Mouse (Mus musculus) MEL (cell line): ENCODE results near the gene Sema4f. TPM values are rescaled to one million over a fixed set of nuclear protein-coding genes. Genes with fewer than 3 reads are reported as not detected.

Experiments
- DNase-seq: peaks from one replicate; pipeline ENCODE4 v3.0.0; 2011; ENCODE audit warnings: low read depth, low spot score
- H3K27ac ChIP-seq: 2 replicates; pipeline ENCODE4 v1.5.1; 2012; ENCODE audit warnings: low read depth, mild to moderate bottlenecking, control low read depth, low read length, moderate library complexity; ENCODE audit not compliant: control insufficient read depth
- H3K27me3 ChIP-seq, 2 experiments: fragments of 150-350 bp in 1 of 2; sonication (generic) in 1 of 2; 2 replicates each; pipeline ENCODE4 v1.6.1; 2012; ENCODE audit warnings: low read length in 2 of 2, mild to moderate bottlenecking in 2 of 2, improper control_type of control experiment in 1 of 2, moderate library complexity in 1 of 2; ENCODE audit not compliant: insufficient read depth in 2 of 2, control insufficient read depth in 1 of 2
- H3K36me3 ChIP-seq, 2 experiments: 2 replicates each; pipeline ENCODE4 v1.6.1; 2012 to 2014; ENCODE audit warnings: low read length in 2 of 2, improper control_type of control experiment in 1 of 2, inconsistent platforms in 1 of 2, mild to moderate bottlenecking in 1 of 2; ENCODE audit not compliant: insufficient read depth in 2 of 2, control insufficient read depth in 1 of 2
- H3K4me1 ChIP-seq, 2 experiments: fragments of 150-350 bp in 1 of 2; sonication (generic) in 1 of 2; 2 replicates each; pipeline ENCODE4 v1.6.1; 2012; ENCODE audit warnings: low read length in 2 of 2, improper control_type of control experiment in 1 of 2, mild to moderate bottlenecking in 1 of 2; ENCODE audit not compliant: insufficient read depth in 2 of 2, control insufficient read depth in 1 of 2
- H3K4me3 ChIP-seq, 2 experiments: fragments of 150-350 bp in 1 of 2; sonication (generic) in 1 of 2; 2 replicates each; pipeline ENCODE4 v1.5.1; 2012; ENCODE audit warnings: low read depth in 2 of 2, low read length in 2 of 2, mild to moderate bottlenecking in 2 of 2, moderate library complexity in 2 of 2, control low read depth in 1 of 2, improper control_type of control experiment in 1 of 2; ENCODE audit not compliant: control insufficient read depth in 1 of 2, insufficient read depth in 1 of 2
- H3K79me2 ChIP-seq: 2 replicates; pipeline ENCODE4 v1.6.1; 2012; ENCODE audit warnings: mild to moderate bottlenecking, low read length, moderate library complexity; ENCODE audit not compliant: control insufficient read depth, poor library complexity, insufficient read depth
- H3K9ac ChIP-seq: 2 replicates; pipeline ENCODE4 v1.6.1; 2012; ENCODE audit warnings: low read depth, mild to moderate bottlenecking, control low read depth, low read length, moderate library complexity; ENCODE audit not compliant: control insufficient read depth, poor library complexity, severe bottlenecking
- H3K9me3 ChIP-seq: fragments of 150-350 bp; sonication (generic); replicated peaks from 2 replicates; pipeline ENCODE4 v1.6.1; 2012; ENCODE audit warnings: mild to moderate bottlenecking, low read length, improper control_type of control experiment, moderate library complexity; ENCODE audit not compliant: insufficient read depth
- BHLHE40 ChIP-seq: IDR thresholded peaks from 2 replicates; pipeline ENCODE4 v1.6.1; 2012; ENCODE audit warnings: low read depth, mild to moderate bottlenecking, inconsistent platforms, low read length, improper control_type of control experiment, borderline replicate concordance
- CHD1 ChIP-seq: IDR thresholded peaks from 2 replicates; pipeline ENCODE4 v1.6.1; 2012; ENCODE audit warnings: low read depth, mild to moderate bottlenecking, inconsistent platforms, low read length, improper control_type of control experiment
- CHD2 ChIP-seq: IDR thresholded peaks from 2 replicates; pipeline ENCODE4 v1.6.1; 2011; ENCODE audit warnings: low read length, improper control_type of control experiment
- CTCF ChIP-seq, 3 experiments: IDR thresholded peaks in 2 of 3; conservative IDR thresholded peaks in 1 of 3; 2 replicates each; pipeline ENCODE4 v1.5.1; 2011 to 2012; ENCODE audit warnings: low read length in 3 of 3, low read depth in 2 of 3, mild to moderate bottlenecking in 2 of 3, improper control_type of control experiment in 1 of 3, inconsistent platforms in 1 of 3, mixed read lengths in 1 of 3, moderate library complexity in 1 of 3; ENCODE audit not compliant: control insufficient read depth in 1 of 3, insufficient read depth in 1 of 3, poor library complexity in 1 of 3, severe bottlenecking in 1 of 3
- E2F4 ChIP-seq: IDR thresholded peaks from 2 replicates; pipeline ENCODE4 v1.6.1; 2011; ENCODE audit warnings: low read depth, low read length, improper control_type of control experiment, borderline replicate concordance
- ELF1 ChIP-seq: IDR thresholded peaks from 2 replicates; pipeline ENCODE4 v1.6.1; 2014; ENCODE audit warnings: low read depth, mild to moderate bottlenecking, inconsistent platforms, low read length, improper control_type of control experiment, moderate library complexity
- ETS1 ChIP-seq: IDR thresholded peaks from 2 replicates; pipeline ENCODE4 v1.6.1; 2012; ENCODE audit warnings: low read depth, mild to moderate bottlenecking, inconsistent platforms, low read length, improper control_type of control experiment, moderate library complexity
- GABPA ChIP-seq: IDR thresholded peaks from 2 replicates; pipeline ENCODE4 v1.6.1; 2012; ENCODE audit warnings: low read depth, mild to moderate bottlenecking, inconsistent platforms, low read length, improper control_type of control experiment, moderate library complexity
- JUND ChIP-seq: IDR thresholded peaks from 2 replicates; pipeline ENCODE4 v1.6.1; 2011; ENCODE audit warnings: low read depth, mild to moderate bottlenecking, improper control_type of control experiment, low read length
- MAX ChIP-seq: IDR thresholded peaks from 2 replicates; pipeline ENCODE4 v1.6.1; 2011; ENCODE audit warnings: low read length, improper control_type of control experiment
- MAZ ChIP-seq: IDR thresholded peaks from 2 replicates; pipeline ENCODE4 v1.6.1; 2012; ENCODE audit warnings: low read depth, mild to moderate bottlenecking, inconsistent platforms, low read length, improper control_type of control experiment
- MEF2A ChIP-seq: IDR thresholded peaks from 2 replicates; pipeline ENCODE4 v1.6.1; 2014; ENCODE audit warnings: low read depth, mild to moderate bottlenecking, inconsistent platforms, low read length, improper control_type of control experiment; ENCODE audit not compliant: poor library complexity, insufficient replicate concordance, severe bottlenecking; ENCODE audit errors: extremely low read depth
- MYC ChIP-seq: IDR thresholded peaks from 2 replicates; pipeline ENCODE4 v1.6.1; 2011; ENCODE audit warnings: low read depth, mild to moderate bottlenecking, low read length, improper control_type of control experiment, moderate library complexity
- NELFE ChIP-seq: IDR thresholded peaks from 2 replicates; pipeline ENCODE4 v1.6.1; 2011; ENCODE audit warnings: low read depth, low read length, improper control_type of control experiment
- NRF1 ChIP-seq: IDR thresholded peaks from 2 replicates; pipeline ENCODE4 v1.6.1; 2014; ENCODE audit warnings: low read depth, mild to moderate bottlenecking, inconsistent platforms, low read length, improper control_type of control experiment, moderate library complexity; ENCODE audit not compliant: poor library complexity, insufficient read depth, severe bottlenecking
- POLR2A ChIP-seq, 2 experiments: IDR thresholded peaks; 2 replicates each; pipeline ENCODE4 v1.6.1; 2011 to 2012; ENCODE audit warnings: low read length in 2 of 2, mild to moderate bottlenecking in 2 of 2, control low read depth in 1 of 2, improper control_type of control experiment in 1 of 2, low read depth in 1 of 2, moderate library complexity in 1 of 2; ENCODE audit not compliant: control insufficient read depth in 1 of 2, insufficient read depth in 1 of 2, poor library complexity in 1 of 2
- POLR2AphosphoS2 ChIP-seq: IDR thresholded peaks from 2 replicates; pipeline ENCODE4 v1.6.1; 2011; ENCODE audit warnings: low read length, improper control_type of control experiment
- POLR2AphosphoS5 ChIP-seq: IDR thresholded peaks from 2 replicates; pipeline ENCODE4 v1.6.1; 2012; ENCODE audit warnings: low read depth, borderline replicate concordance, mild to moderate bottlenecking, inconsistent platforms, low read length, moderate library complexity, mixed read lengths
- RAD21 ChIP-seq: IDR thresholded peaks from 2 replicates; pipeline ENCODE4 v1.6.1; 2011; ENCODE audit warnings: mild to moderate bottlenecking, low read depth, low read length, improper control_type of control experiment
- SIN3A ChIP-seq: IDR thresholded peaks from 2 replicates; pipeline ENCODE4 v1.6.1; 2012; ENCODE audit warnings: low read length, improper control_type of control experiment, inconsistent platforms
- SMC3 ChIP-seq: IDR thresholded peaks from 2 replicates; pipeline ENCODE4 v1.6.1; 2011; ENCODE audit warnings: low read depth, low read length, improper control_type of control experiment
- TAL1 ChIP-seq: IDR thresholded peaks from 2 replicates; pipeline ENCODE4 v1.6.1; 2012; ENCODE audit warnings: mild to moderate bottlenecking, inconsistent platforms, low read length, moderate library complexity, mixed read lengths
- TBP ChIP-seq: IDR thresholded peaks from 2 replicates; pipeline ENCODE4 v1.8.0; 2011; ENCODE audit warnings: low read depth, low read length, improper control_type of control experiment
- TCF12 ChIP-seq: IDR thresholded peaks from 2 replicates; pipeline ENCODE4 v1.6.1; 2014; ENCODE audit warnings: low read depth, mild to moderate bottlenecking, inconsistent platforms, low read length, improper control_type of control experiment, moderate library complexity
- UBTF ChIP-seq: IDR thresholded peaks from 2 replicates; pipeline ENCODE4 v1.6.1; 2012; ENCODE audit warnings: low read depth, mild to moderate bottlenecking, inconsistent platforms, low read length, improper control_type of control experiment, moderate library complexity, borderline replicate concordance; ENCODE audit not compliant: insufficient read depth
- USF1 ChIP-seq: IDR thresholded peaks from 2 replicates; pipeline ENCODE4 v1.6.1; 2014; ENCODE audit warnings: low read depth, mild to moderate bottlenecking, inconsistent platforms, low read length, improper control_type of control experiment, moderate library complexity
- ZC3H11A ChIP-seq: IDR thresholded peaks from 2 replicates; pipeline ENCODE4 v1.6.1; 2012; ENCODE audit warnings: low read depth, mild to moderate bottlenecking, inconsistent platforms, low read length, improper control_type of control experiment
- ZMIZ1 ChIP-seq: IDR thresholded peaks from 2 replicates; pipeline ENCODE4 v1.6.1; 2012; ENCODE audit warnings: low read depth, mild to moderate bottlenecking, inconsistent platforms, low read length, improper control_type of control experiment, moderate library complexity
- polyA plus RNA-seq, 2 experiments: library from polyadenylated mRNA; stranded (reverse) in 1 of 2; unstranded in 1 of 2; fragments of >175 nt in 1 of 2; fragments of >200 nt in 1 of 2; gene quantifications; 2 replicates each; pipeline versions ENCODE4 v1.2.1 to v1.2.4; 2012; ENCODE audit warnings: low replicate concordance in 2 of 2, low read depth in 1 of 2; ENCODE audit not compliant: insufficient read length in 2 of 2, insufficient read depth in 1 of 2, missing spikeins in 1 of 2
- total RNA-seq: library from RNA; depleted of rRNA; stranded (reverse); fragments of 300-350 nt; gene quantifications from 2 replicates; pipeline ENCODE4 v1.2.3, GENCODE M21; 2012

Gene Sema4f
- total and polyA plus RNA-seq, 3 experiments = 0.01 to 0.04 TPM; not detected in 1

- Histone ChIP-seq H3K27me3 (peaks cover 16 to 22% of the 10 kb centered on the region in 2 experiments), H3K4me3 (no peak overlapping the region), H3K9ac (no peak overlapping the region), H3K36me3 (no peaks in the 10 kb centered on the region), H3K9me3 (no peaks in the 10 kb centered on the region), H3K4me1 (no peaks in the 10 kb centered on the region), H3K27ac (no peak overlapping the region), H3K79me2 (no peaks in the 10 kb centered on the region)
- TF ChIP-seq ELF1 = no peak
- no peak for TF ChIP-seq BHLHE40
- no peak for TF ChIP-seq CHD1
- TF ChIP-seq MYC = peak; percentile 92
- TF ChIP-seq POLR2A (IDR thresholded peaks at IDR 0.05; ENCODE audit: control insufficient read depth in 1 of 2, insufficient read depth in 1 of 2, low read depth in 1 of 2, low read length in 2 of 2, poor library complexity in 1 of 2) = no peak
- no peak for TF ChIP-seq POLR2AphosphoS5
- no peak for TF ChIP-seq MAZ
- no peak for TF ChIP-seq TAL1
- peak; percentile 67; the same call in 1 of the 2 replicates for TF ChIP-seq MAX
- TF ChIP-seq ETS1 = no peak
- TF ChIP-seq SMC3 = peak; percentile 95
- no peak for TF ChIP-seq E2F4
- TF ChIP-seq CTCF (IDR thresholded peaks at IDR 0.05 in 2 of 3, conservative IDR thresholded peaks at IDR 0.05 in 1 of 3; ENCODE audit: control insufficient read depth in 1 of 3, insufficient read depth in 1 of 3, low read depth in 2 of 3, low read length in 3 of 3, poor library complexity in 1 of 3, severe bottlenecking in 1 of 3) = peak; percentile 76 to 98 (median 77)
- no peak for TF ChIP-seq CHD2
- TF ChIP-seq UBTF = no peak
- no peak for TF ChIP-seq USF1
- peak; percentile 91 for TF ChIP-seq ZC3H11A
- no peak for TF ChIP-seq POLR2AphosphoS2
- TF ChIP-seq MEF2A = no peak
- TF ChIP-seq NRF1 = no peak
- TF ChIP-seq TCF12 = no peak
- no peak for TF ChIP-seq TBP
- no peak for TF ChIP-seq ZMIZ1
- TF ChIP-seq JUND = no peak
- peak; percentile 98 for TF ChIP-seq RAD21
- TF ChIP-seq SIN3A = peak; percentile 27; the same call in 1 of the 2 replicates
- TF ChIP-seq GABPA = no peak
- no peak for TF ChIP-seq NELFE
- peak; percentile 83 for DNase-seq
Observed at GRCm38 (mm10) chr6:82971031-82971430, 31.5 kb upstream of the Sema4f start.
